Mouse (Mus musculus) 3134 (cell line): ENCODE data around the gene Slc1a1.

ENCODE experiments used
- DNase-seq: peaks from one replicate; pipeline ENCODE4 v3.0.0-alpha.2; 2011; ENCODE audit warnings: low spot score; ENCODE audit not compliant: insufficient read length; ENCODE audit errors: extremely low read depth

Slc1a1 gene

GRCm38 (mm10) chr19:28850510-28850909, 15.7 kb downstream of the Slc1a1 start:
- no peak for DNase-seq

GRCm38 (mm10) chr19:28852001-28852400, 17.2 kb downstream of the Slc1a1 start:
- DNase-seq, result no peak

- no peak for DNase-seq
These were observed 20.0 kb downstream of the Slc1a1 start for GRCm38 (mm10) chr19:28854831-28855230.

- DNase-seq, result no peak
These were observed 25.4 kb downstream of the Slc1a1 start for GRCm38 (mm10) chr19:28860246-28860645.

- DNase-seq, result no peak
These were observed 28.8 kb downstream of the Slc1a1 start for GRCm38 (mm10) chr19:28863626-28864025.

- DNase-seq, result no peak
These were observed 30.1 kb downstream of the Slc1a1 start for GRCm38 (mm10) chr19:28864981-28865380.

- no peak for DNase-seq
These were observed 30.7 kb downstream of the Slc1a1 start for GRCm38 (mm10) chr19:28865501-28865900.

- DNase-seq, result no peak
These were observed 34.5 kb downstream of the Slc1a1 start for GRCm38 (mm10) chr19:28869251-28869855.

GRCm38 (mm10) chr19:28870351-28870750, 35.5 kb downstream of the Slc1a1 start:
- no peak for DNase-seq

GRCm38 (mm10) chr19:28879476-28879875, 44.6 kb downstream of the Slc1a1 start:
- no peak for DNase-seq

- DNase-seq, result peak; percentile 6
These were observed 48.3 kb downstream of the Slc1a1 start for GRCm38 (mm10) chr19:28883126-28883525.

GRCm38 (mm10) chr19:28888496-28888895, 53.6 kb downstream of the Slc1a1 start:
- no peak for DNase-seq

- no peak for DNase-seq
These were observed 54.4 kb downstream of the Slc1a1 start for GRCm38 (mm10) chr19:28889251-28889650.

- DNase-seq, result no peak
These were observed 56.4 kb downstream of the Slc1a1 start for GRCm38 (mm10) chr19:28891238-28891637.

- no peak for DNase-seq
These were observed 57.0 kb downstream of the Slc1a1 start for GRCm38 (mm10) chr19:28891864-28892263.

GRCm38 (mm10) chr19:28896639-28897038, 61.8 kb downstream of the Slc1a1 start:
- no peak for DNase-seq

- no peak for DNase-seq
These were observed 62.6 kb downstream of the Slc1a1 start for GRCm38 (mm10) chr19:28897497-28897896.

- no peak for DNase-seq
These were observed 65.9 kb downstream of the Slc1a1 start for GRCm38 (mm10) chr19:28900771-28901170.

GRCm38 (mm10) chr19:28902111-28902510, 67.3 kb downstream of the Slc1a1 start:
- DNase-seq, result no peak

GRCm38 (mm10) chr19:28902806-28903205, 68.0 kb downstream of the Slc1a1 start:
- no peak for DNase-seq

GRCm38 (mm10) chr19:28903536-28904119, 68.8 kb downstream of the Slc1a1 start:
- DNase-seq, result no peak

- DNase-seq, result no peak
These were observed 73.3 kb downstream of the Slc1a1 start for GRCm38 (mm10) chr19:28908186-28908585.

- no peak for DNase-seq
These were observed 73.8 kb downstream of the Slc1a1 start for GRCm38 (mm10) chr19:28908693-28909092.
